In the genomic region with DNA sequence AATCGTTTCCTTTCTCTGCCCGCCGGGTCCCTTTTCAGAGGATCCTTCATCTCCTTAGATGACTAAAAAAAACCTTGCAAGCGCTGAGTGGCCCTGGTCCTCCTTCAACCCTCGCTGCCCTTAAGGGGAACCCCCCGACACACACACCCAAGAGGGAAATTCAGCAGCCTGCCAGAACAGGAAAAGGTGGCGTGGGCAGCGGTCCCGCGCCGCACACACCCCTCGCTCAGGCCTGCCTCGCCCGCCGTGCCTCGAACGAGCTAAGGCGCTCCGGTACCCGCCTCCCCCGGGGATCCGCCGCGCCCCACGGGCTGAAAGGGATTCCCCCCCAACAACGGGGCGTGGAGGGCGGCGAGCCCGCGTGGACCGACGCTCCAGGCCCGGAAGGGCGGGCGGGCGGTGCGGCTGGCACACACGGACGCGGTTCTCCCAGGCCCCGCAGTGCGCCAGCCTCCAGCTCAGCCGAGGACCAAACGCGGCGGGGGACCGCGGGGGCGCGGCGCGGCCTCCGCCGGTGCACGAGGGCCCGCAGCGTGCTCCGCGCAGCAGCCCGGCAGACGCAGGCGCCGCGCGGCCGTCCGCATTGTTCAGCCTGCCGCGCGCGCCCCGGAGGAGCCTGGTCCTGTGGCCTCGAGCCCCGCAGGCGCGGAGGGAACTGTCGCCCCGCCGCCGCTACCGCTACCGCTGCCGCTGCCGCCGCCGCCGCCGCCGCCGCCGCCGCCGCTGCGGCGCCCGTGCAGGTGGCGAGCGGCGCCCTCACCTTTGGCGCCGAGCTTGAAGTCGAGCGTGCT, we compare ENCODE assay signal across 8 mouse cellular contexts. TPM values are rescaled to one million over a fixed set of nuclear protein-coding genes. Genes with fewer than 3 reads are reported as not detected.
DNase-seq lines count a peak whose midpoint lies in the region; ATAC-seq and TF ChIP-seq lines count a peak whose summit lies in the region.

No protein-coding gene starts in this region.

- peak overlapping the region; percentile 48; the same call in 1 of the 2 replicates for H3K27ac ChIP-seq in ES-Bruce4 (ENCODE audit: insufficient read depth, low read length)
- H3K27ac ChIP-seq in embryonic fibroblast, embryonic 13.5 days (ENCODE audit: insufficient read depth, low read length): no peak overlapping the region
- H3K27ac ChIP-seq in left cerebral cortex, adult 2 months: peak overlapping the region; percentile 71

- H3K36me3 ChIP-seq in ES-Bruce4 (ENCODE audit: control insufficient read depth, insufficient read depth, low read length, poor library complexity, severe bottlenecking): no peaks in the 10 kb centered on the region

- no peaks in the 10 kb centered on the region for H3K4me1 ChIP-seq in ES-Bruce4 (ENCODE audit: control insufficient read depth, insufficient read depth, low read length)
- 0 out of 2 replicates have a peak, but pooled peaks cover 2% of the 10 kb centered on the region for H3K4me1 ChIP-seq in embryonic fibroblast, embryonic 13.5 days (ENCODE audit: control insufficient read depth, insufficient read depth, low read length)

- peak; percentile 56 for ATAC-seq in megakaryocyte, adult 5-6 weeks (ENCODE audit: poor library complexity, severe bottlenecking)

- H3K9ac ChIP-seq in ES-Bruce4 (ENCODE audit: low read depth, poor library complexity, severe bottlenecking): peak overlapping the region; percentile 91

- TF ChIP-seq POLR2A in ES-Bruce4 (IDR thresholded peaks at IDR 0.05; ENCODE audit: insufficient read depth, low read length): no peak
- no peak for TF ChIP-seq POLR2A in embryonic fibroblast, embryonic 13.5 days (IDR thresholded peaks at IDR 0.05; ENCODE audit: low read depth, low read length)

- intact Hi-C loops in left cerebral cortex, adult 2 months (cut with DNase I): loop anchor here (10.0 kb wide), 1 partner anchor 103 kb away; the partner anchor contains the start of gene Mbtps2

- peak overlapping the region; percentile 91 for H3K4me3 ChIP-seq in ES-Bruce4 (ENCODE audit: low read depth, low read length)
- peak overlapping the region; percentile 53 for H3K4me3 ChIP-seq in embryonic fibroblast, embryonic 13.5 days (ENCODE audit: insufficient read depth, low read length)
- H3K4me3 ChIP-seq in left cerebral cortex, adult 2 months: peak overlapping the region; percentile 46

- DNase-seq in adrenal gland, postnatal 36 days: peak; percentile 25 to 49
- peak; percentile 26 for DNase-seq in heart, postnatal 4 days
- peak; percentile 37 to 40 for DNase-seq in left cerebral cortex, adult 2 months (ENCODE audit: extremely low spot score in 1 of 2, low spot score in 2 of 2)
- DNase-seq in right cerebral cortex, postnatal 14 days: peak; percentile 30
- DNase-seq in c-Kit-positive CD71-positive TER-119-positive erythroid progenitor cells, embryonic 14.5 days (ENCODE audit: low spot score): no peak

- TF ChIP-seq CTCF in ES-Bruce4 (IDR thresholded peaks at IDR 0.05; ENCODE audit: low read depth, low read length): no peak
- TF ChIP-seq CTCF in embryonic fibroblast, embryonic 13.5 days (IDR thresholded peaks at IDR 0.05; ENCODE audit: borderline replicate concordance, insufficient read depth, low read length): no peak
- no peak for TF ChIP-seq CTCF in left cerebral cortex, adult 2 months (IDR thresholded peaks at IDR 0.05)

- H3K9me3 ChIP-seq in ES-Bruce4 (replicated peaks; ENCODE audit: control insufficient read depth, insufficient read depth, low read length, poor library complexity, severe bottlenecking): no peaks in the 10 kb centered on the region

- no peak for TF ChIP-seq EP300 in ES-Bruce4 (IDR thresholded peaks at IDR 0.05; ENCODE audit: insufficient read depth, low read depth, low read length)

- no peaks in the 10 kb centered on the region for H3K27me3 ChIP-seq in ES-Bruce4 (ENCODE audit: control insufficient read depth, insufficient read depth, low read length, poor library complexity, severe bottlenecking)

RNA-seq across cellular contexts. Expression of gene Sms, which starts 0.7 kb away (rescaled TPM):
- 95.5 and 98.7 TPM in 2 replicates for polyA plus RNA-seq in ES-Bruce4 (2011; ENCODE audit: insufficient read depth, insufficient read length, low read depth, missing spikeins)
- 10 to 100 TPM; 13.1 to 14.3 TPM for total RNA-seq in adrenal gland, postnatal 36 days (2021)
- 26.5 and 26.7 TPM in 2 replicates for polyA plus RNA-seq in embryonic fibroblast, embryonic 13.5 days (2011; ENCODE audit: insufficient read length, low read depth, missing spikeins)
- total RNA-seq in heart, postnatal 4 days (2021): 10 to 100 TPM; 24.2 to 25.3 TPM
- total RNA-seq in left cerebral cortex, adult 2 months (2021): 10 to 100 TPM; 68.3 to 81.5 TPM
- 38.5 and 46.6 TPM in 2 replicates for total RNA-seq in megakaryocyte, adult 5-6 weeks (2015)
- 30.7 and 49.4 TPM in 2 replicates for total RNA-seq in megakaryocyte, adult 5-6 weeks (2017)
